Mouse (Mus musculus) spleen, adult 2 months (tissue): Measurements from ENCODE around the gene Haus3.

Source experiments
- CTCF ChIP-seq: fragments of 200-500 bp; IDR thresholded peaks from 2 replicates; pipeline ENCODE4 v1.5.1; 2011; ENCODE audit warnings: mild to moderate bottlenecking, inconsistent platforms; ENCODE audit not compliant: insufficient read depth, insufficient read length, insufficient replicate concordance; ENCODE audit errors: extremely low read depth
- POLR2A ChIP-seq: fragments of 200-500 bp; IDR thresholded peaks from 2 replicates; pipeline ENCODE4 v1.6.1; 2011; ENCODE audit warnings: low read depth, low read length, inconsistent platforms

- no peak for TF ChIP-seq POLR2A
- no peak for TF ChIP-seq CTCF
These were observed 35.6 kb upstream of the Haus3 start for GRCm38 (mm10) chr5:34204911-34205310.
